Mouse (Mus musculus): Measurements from ENCODE around the gene Slc17a5. TPM values are rescaled to one million over a fixed set of nuclear protein-coding genes. Genes with fewer than 3 reads are reported as not detected.

The Slc17a5 gene
- polyA plus RNA-seq (2015; fragmentation: Nextera tagmentation; extraction: Ambion mirVana) = 4.9 and 6.9 TPM in 2 replicates

GRCm38 (mm10) chr9:78587914-78588313 lies at the start of gene Slc17a5:
Gene Slc17a5 (minus strand): TSS chr9:78588041.

DNA sequence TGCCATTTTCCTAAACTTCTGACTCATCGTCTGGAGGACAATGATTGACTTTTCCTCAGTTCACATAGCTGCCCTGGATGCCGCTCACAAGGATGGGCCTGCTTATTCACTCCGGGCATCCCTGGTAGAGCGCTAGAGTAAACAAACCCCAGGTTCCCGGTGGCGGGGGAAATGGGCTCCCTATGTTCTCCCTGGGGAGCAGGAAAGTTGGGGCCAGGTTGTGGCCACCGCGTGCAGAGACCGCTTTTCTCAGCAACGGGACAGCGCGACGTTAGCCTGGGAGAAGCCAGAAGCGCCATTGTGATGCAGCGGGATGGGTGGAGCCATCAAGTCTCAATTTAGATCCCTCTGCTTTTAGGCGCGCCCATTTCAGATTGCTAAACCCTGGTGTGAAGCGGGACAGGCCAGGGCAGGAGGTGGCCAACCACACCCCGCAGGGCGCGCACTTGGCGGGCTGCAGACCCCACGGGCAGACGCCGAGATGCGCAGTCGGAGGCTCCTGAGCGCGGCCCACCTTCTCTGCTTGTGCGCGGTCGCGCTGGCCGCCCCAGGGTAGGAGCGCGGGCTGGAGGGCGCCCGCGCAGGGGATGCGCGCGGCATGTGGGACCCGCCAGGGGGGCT lies 27.7 kb upstream of the Slc17a5 start, which contains the start of gene Cd109:
TSS of gene Cd109 (plus strand) at position 146 of the 621 bp plus-strand sequence.

GRCm38 (mm10) chr9:78488890-78489420 lies 98.9 kb downstream of the Slc17a5 start, which contains the start of gene Eef1a1:
Gene Eef1a1 (minus strand): TSS chr9:78489151.

Other genes with a start within 250 kb of the Slc17a5 start
- not detected in 2 replicates for gene Gsta2, start 232.3 kb downstream of the Slc17a5 start, polyA plus RNA-seq (2015; fragmentation: Nextera tagmentation; extraction: Ambion mirVana)
- gene Dppa5a, start 219.9 kb downstream of the Slc17a5 start, polyA plus RNA-seq (2015; fragmentation: Nextera tagmentation; extraction: Ambion mirVana) = not detected in 2 replicates
- gene Ooep, start 209.3 kb downstream of the Slc17a5 start, polyA plus RNA-seq (2015; fragmentation: Nextera tagmentation; extraction: Ambion mirVana) = 0.16 and 0.28 TPM in 2 replicates
- gene Ddx43, start 192.3 kb downstream of the Slc17a5 start, polyA plus RNA-seq (2015; fragmentation: Nextera tagmentation; extraction: Ambion mirVana) = 0.07 TPM in 1 of 2 replicates, not detected in the other
- gene Cgas, start 144.8 kb downstream of the Slc17a5 start, polyA plus RNA-seq (2015; fragmentation: Nextera tagmentation; extraction: Ambion mirVana) = 2.3 and 2.4 TPM in 2 replicates
- gene Mto1, start 139.8 kb downstream of the Slc17a5 start, polyA plus RNA-seq (2015; fragmentation: Nextera tagmentation; extraction: Ambion mirVana) = 18.8 and 21.3 TPM in 2 replicates
- 1.3 and 1.8 TPM in 2 replicates for gene Gm17324, start 139.3 kb downstream of the Slc17a5 start, polyA plus RNA-seq (2015; fragmentation: Nextera tagmentation; extraction: Ambion mirVana)
- 2,612 and 2,799 TPM in 2 replicates for gene Eef1a1, start 98.9 kb downstream of the Slc17a5 start, polyA plus RNA-seq (2015; fragmentation: Nextera tagmentation; extraction: Ambion mirVana)
- gene Cd109, start 27.5 kb upstream of the Slc17a5 start, polyA plus RNA-seq (2015; fragmentation: Nextera tagmentation; extraction: Ambion mirVana) = 0.72 and 0.90 TPM in 2 replicates